Mouse (Mus musculus) small intestine, adult 2 months (tissue): ENCODE measurements at regions not wholly inside any gene's neighbourhood (a gene's known extent, or its start where the extent isn't known, plus 50 kb on each side); places are given as distances from the start of the nearest gene placed in this dataset.

Experiments used
- CTCF ChIP-seq: fragments of 200-500 bp; IDR thresholded peaks from 2 replicates; pipeline ENCODE4 v1.5.1; 2012; ENCODE audit warnings: low read depth, mild to moderate bottlenecking, control low read depth, inconsistent platforms, low read length, moderate library complexity, mixed read lengths; ENCODE audit not compliant: insufficient replicate concordance, insufficient read length; ENCODE audit errors: extremely low read depth
- POLR2A ChIP-seq: fragments of 200-500 bp; IDR thresholded peaks from 2 replicates; pipeline ENCODE4 v1.6.1; 2012; ENCODE audit warnings: low read depth, mild to moderate bottlenecking, control low read depth, inconsistent platforms, low read length, moderate library complexity

DNA sequence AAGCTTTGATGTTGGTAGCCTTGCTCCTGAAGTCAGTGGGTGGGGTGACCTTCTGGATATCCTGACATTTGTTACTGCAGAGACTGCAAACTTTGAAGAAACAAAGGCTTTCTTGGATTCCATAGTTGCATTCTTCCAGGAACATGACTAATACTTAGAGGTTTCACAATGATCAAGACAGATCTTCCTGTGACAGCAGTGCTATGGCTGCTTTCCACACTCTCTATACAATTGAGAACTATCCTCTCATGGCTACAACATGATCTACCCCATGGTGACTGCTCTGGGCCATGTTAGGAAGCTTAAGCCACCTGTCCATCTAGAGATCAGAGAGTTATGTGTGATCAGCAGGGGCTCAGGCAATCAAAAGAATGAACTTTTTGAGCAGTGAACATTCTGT lies 172.8 kb upstream of the Rap2b start:
- TF ChIP-seq CTCF (no peak), POLR2A (no peak)
